Mouse (Mus musculus): ENCODE data around the gene Rnf212.

Gene Rnf212

DNA sequence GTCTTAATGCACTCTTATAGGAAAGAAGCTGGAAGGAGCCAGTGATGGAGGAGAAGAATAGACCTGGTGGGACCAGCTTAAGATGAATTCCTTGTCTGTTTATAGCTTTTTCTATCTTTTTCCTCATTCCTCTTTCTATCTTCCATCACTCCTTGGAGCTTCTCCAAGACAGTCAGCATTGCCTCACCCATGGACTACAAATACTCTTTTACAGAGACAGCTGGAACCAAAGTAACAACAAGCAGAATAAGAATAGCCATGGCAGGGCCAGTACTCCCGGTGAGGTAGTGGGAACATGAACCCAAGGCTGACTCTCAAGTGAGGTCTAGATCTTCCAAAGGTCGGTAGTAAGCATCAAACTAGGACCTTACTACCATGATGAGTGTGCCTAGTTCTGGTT lies 61.7 kb downstream of the Rnf212 start:
- DNase-seq (ENCODE audit: low read depth, low spot score), result no peak

DNA sequence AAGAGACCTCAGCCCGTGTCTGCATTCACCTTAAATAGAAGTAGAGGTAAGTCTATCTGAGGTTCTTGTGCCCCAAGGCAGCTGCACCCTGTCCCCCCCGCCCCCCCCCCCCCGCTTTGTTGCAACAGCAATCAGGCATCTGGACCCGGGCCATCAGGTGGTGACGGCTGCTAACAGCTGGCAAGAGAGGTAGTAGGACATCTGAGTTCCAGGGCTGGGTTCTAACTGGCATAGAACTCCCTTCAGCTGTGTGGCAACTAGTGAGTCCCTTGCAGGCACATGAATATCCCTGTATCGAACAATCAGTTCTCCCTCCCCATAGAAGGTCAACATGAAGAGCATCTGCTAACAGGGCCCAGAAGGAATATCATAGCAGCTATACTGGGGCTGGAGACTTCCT lies 62.8 kb downstream of the Rnf212 start:
- DNase-seq (ENCODE audit: low read depth, low spot score), result no peak

- DNase-seq (ENCODE audit: low read depth, low spot score), result no peak
Measured at GRCm38 (mm10) chr5:108708981-108709731, 65.6 kb downstream of the Rnf212 start.

- DNase-seq (ENCODE audit: low read depth, low spot score), result no peak
Measured at GRCm38 (mm10) chr5:108708419-108708818, 66.4 kb downstream of the Rnf212 start.

DNA sequence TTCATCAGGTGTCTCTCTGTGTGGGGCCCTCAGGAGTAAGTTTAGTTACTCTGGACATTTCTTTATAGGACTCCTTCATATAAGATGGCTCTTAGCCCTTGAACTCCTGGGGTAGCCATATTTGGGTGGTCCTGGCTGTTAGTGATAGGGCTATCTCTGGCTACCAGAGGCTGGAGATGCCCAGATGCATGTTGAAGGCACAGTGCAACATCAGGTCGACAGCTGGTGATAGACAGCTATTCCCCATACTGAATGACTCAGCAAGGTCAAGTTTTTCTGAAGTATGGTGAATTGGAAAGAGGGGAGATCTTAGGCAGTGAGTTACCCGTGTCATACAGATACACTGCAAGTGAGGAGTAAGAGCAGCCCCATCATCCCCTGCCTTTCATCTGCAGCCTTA lies 67.0 kb downstream of the Rnf212 start:
- no peak for DNase-seq (ENCODE audit: low read depth, low spot score)

DNA sequence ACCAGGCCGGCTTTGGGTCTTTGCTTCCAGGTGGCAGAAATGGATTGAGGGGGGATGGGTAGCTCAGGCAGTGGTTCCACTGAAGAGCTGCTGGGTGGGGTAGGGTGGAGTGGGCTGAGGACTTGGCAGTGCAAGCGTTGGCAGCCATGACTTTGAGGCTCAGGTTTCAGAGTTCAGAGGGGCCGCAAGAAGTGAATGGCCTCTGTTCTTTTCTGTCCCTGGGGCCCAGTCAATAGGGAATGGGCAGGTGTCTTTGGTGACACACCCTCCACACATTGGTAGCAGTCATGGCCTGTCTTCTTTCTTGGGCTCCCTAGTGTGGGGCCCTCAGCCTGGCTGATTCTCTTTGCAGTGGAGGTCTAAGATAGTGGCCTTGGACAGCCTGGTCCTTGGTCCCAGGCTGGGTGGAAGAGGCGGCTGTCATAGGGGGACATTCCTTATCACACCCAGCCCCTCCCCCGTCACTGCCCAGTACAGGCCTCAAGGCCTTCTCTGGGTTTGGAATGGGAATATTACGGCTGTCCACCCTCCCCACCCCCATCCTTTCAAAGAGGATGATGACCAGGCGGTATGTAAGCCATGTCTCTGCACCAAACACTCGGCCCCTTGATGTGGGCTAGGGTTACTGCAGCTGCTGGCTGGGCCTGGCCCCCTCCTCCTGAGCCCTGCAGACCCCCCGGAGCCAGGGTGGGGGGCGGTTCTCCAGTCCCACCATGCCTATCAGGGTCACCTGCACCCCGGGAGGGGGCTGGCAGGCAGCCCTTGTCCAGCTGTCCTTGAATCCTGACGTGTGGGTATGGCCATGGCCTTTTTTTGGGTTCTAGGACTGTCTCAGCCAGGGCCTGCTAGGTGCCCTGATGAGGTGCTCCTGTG lies 70.8 kb downstream of the Rnf212 start:
- no peak for DNase-seq (ENCODE audit: low read depth, low spot score)

- DNase-seq (ENCODE audit: low read depth, low spot score), result no peak
Measured at GRCm38 (mm10) chr5:108701341-108702021, 73.3 kb downstream of the Rnf212 start.

DNA sequence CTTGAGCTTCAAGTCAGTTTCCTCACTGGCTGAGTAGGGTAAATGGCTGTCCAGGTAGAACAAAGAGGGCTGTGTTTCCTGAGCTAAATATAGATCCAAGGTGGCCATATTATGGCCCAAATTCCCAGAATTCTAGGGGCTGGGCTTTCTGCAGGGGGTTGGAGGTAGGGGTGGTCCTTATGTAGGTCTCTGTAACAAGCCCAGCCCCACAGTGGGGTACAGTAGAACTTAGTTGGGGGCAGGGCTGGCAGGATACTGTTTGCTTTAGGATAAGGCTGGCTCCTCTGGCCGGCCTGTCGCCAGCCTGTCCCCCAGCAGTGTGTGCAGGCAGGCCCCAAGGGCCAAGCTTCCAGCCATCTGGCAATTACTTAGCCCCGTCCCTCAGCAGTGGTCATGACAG lies 74.4 kb downstream of the Rnf212 start:
- DNase-seq (ENCODE audit: low read depth, low spot score), result no peak

GRCm38 (mm10) chr5:108697341-108697753 lies 77.4 kb downstream of the Rnf212 start:
- DNase-seq (ENCODE audit: low read depth, low spot score), result no peak

- no peak for DNase-seq (ENCODE audit: low read depth, low spot score)
Measured at GRCm38 (mm10) chr5:108696542-108696941, 78.2 kb downstream of the Rnf212 start.

DNA sequence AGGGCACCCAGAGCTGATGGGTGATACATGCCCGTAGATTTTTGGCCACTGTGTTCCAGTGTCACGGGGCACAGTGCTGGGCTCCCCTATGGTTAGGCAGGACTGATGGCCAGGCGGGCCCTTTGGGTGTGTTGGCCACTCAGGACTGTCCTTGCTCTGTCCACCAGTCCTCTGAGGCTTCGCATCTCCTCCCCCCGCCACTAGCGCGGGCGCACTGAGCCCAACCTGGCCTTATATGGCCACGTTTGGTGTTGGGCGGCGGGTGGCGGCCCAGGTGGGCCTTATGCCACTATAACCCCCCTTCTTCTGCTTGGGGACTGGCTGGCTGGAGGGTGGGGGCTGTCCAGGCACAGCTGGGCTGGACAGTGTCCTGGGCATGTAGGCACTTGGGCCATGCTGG lies 78.9 kb downstream of the Rnf212 start:
- no peak for DNase-seq (ENCODE audit: low read depth, low spot score)

DNA sequence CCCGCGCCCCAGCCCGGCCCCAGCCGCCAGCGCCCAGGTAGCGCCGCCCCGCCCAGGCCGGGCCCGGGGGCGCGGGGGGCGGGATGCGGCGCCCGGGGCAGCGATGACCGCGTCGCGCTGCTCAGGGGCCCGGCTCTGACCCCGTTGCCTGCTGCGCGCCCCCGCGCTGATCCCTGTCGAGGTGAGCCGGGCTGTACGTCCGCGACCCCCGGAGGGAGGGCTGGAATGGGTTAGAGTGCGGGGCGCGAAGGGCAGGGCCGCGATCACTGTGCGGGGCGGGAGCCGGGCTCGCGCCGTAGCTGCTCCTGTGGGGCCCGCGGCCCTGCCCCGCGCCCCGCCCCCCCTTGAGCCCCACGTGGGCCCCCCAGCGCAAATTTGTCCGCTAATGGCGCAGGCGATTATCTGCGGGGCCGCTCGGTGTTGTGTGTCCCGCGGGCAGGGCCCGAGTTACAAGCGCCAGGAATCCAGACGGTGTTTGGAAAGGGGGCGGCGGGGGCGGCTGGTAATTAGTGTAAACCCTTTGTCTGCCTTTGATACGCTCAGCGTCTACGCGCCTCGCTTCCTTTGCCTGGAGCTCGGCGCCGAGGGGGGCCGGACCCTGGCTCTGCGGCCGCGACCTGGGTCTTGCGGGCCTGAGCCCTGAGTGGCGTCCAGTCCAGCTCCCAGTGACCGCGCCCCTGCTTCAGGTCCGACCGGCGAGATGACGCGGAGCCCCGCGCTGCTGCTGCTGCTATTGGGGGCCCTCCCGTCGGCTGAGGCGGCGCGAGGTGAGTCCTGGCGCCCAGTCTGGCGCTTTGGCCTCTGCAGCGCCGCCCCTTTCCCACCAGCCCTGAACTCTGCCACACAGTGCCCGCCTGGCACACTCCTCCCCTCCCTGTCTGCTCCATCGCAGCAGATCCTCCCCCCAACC lies 80.2 kb downstream of the Rnf212 start:
- DNase-seq (ENCODE audit: low read depth, low spot score), result no peak

DNA sequence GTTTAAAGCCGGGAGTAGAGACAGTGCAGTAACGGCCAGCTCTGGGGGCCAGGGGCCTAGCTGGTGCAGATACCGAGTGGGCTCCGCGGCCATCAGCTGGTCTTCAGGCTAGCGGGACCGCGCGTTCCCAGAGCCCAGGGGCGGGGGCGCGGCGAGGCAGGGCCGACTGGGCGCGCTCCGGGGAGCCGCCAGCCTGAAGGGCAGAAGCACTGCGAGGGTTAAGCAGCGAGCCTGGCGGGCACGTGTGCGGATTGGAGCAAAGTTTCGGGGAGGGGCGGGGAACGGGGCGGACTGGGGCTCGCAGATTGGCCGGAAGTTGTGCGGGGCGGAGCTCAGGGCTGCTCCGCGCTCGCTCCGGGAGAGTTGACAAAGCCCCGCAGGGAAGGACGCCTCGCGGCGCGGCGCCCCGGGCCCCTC lies 80.9 kb downstream of the Rnf212 start:
- DNase-seq (ENCODE audit: low read depth, low spot score), result peak; percentile 83

DNA sequence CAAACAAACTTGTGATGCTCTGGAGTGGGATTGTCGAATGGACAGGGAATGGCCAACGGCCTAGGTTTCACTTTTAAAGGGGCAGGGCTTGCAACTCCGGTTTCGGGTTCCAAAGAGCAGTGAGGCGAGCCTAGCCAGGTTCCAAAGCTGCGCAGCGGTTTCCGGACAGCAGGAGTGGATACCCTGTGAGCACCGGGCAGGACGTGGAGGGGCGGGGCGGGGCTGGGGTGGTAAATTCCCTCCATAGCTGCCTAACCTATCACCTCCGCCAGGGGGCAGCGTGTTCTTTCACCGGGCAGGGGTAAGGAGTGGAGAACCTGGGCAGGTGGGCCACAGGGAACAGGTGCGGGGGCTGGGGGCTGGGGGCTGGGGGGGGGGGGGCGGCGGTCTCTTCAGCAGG lies 82.5 kb downstream of the Rnf212 start, which contains the start of gene Fgfrl1:
Gene Fgfrl1 (plus strand): TSS at position 112 of the 400 bp plus-strand sequence.
- no peak for DNase-seq (ENCODE audit: low read depth, low spot score)

DNA sequence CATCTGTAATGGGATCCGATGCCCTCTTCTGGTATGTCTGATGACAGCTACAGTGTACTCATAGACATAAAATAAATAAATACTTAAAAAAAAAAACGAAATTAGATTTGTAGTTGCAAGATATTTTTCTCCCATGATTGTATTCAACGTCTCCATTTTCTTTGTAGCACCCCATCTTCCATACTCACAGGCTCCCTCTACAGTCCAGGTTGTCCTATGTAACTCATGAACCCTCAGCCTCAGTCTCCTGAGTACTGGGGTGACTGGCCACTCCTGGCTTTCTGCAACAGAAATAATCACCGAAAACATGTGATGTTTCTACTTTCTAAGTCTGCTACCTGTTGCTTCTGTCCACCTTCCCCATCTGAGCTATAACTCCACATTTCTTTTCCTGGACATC lies 83.6 kb downstream of the Rnf212 start:
- DNase-seq (ENCODE audit: low read depth, low spot score), result no peak

- DNase-seq (ENCODE audit: low read depth, low spot score), result no peak
Measured at GRCm38 (mm10) chr5:108689091-108689490, 85.7 kb downstream of the Rnf212 start.

- DNase-seq (ENCODE audit: low read depth, low spot score), result no peak
Measured at GRCm38 (mm10) chr5:108680871-108681270, 93.9 kb downstream of the Rnf212 start.

- no peak for DNase-seq (ENCODE audit: low read depth, low spot score)
Measured at GRCm38 (mm10) chr5:108679909-108680308, 94.9 kb downstream of the Rnf212 start.
